Mouse (Mus musculus): ENCODE results near the gene Adcy3. TPM values are rescaled to one million over a fixed set of nuclear protein-coding genes. Genes with fewer than 3 reads are reported as not detected.
A peak's percentile ranks its signal among the peaks of the same experiment; 100 is the strongest.

The Adcy3 gene
- 21.9 and 22.0 TPM in 2 replicates for polyA plus RNA-seq (2011; ENCODE audit: insufficient read length, low read depth, missing spikeins)

DNA sequence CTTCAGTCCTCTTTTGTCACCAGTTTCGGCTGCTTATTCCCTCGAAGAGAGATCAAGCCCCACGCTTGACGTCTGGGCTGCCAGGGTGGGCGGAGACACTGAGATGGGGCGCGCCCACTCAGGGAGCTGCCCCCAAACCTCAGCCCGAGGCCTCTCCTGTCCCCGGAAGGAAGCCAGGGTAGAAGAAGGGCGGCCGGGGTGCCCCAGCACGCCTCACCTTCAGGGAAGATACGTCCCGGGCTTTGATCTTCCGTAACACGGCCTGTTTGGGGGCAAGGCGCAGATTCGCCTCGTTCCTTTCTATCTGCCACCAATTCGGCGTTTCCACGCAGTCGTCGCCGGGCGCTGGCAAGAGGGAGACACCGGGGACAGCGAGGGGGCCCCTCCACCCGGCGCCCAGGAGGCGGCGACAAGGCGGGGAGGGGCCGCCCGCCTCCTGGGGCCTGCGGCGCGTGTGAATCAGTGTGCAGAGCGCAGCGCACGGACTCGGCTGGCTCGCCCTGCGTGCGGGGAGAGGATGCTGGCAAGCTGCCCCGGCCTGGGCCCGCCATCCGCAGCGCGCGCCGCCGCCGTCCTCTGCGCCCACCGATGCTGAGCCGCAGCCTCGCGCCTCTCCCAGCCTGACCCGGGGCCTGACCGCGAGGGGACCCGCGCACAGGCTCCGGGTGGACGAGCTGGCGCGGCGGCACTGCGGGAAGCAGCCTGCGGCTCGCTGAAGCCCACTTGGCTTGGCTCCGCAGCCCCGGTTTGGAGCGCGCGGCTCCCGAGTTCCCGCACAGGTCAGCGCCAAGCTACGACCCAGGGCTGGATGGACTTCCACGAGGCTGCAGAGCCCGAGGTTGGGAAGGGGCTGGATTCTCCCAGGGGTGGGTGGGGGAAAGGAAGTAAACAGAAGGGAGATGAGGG lies at the start of gene Adcy3:
TSS of gene Adcy3 (plus strand) at position 163 of the 906 bp plus-strand sequence.
- Histone ChIP-seq H3K4me1 (ENCODE audit: control insufficient read depth, insufficient read depth, low read length) (no peaks in the 10 kb centered on the region), H3K4me3 (ENCODE audit: insufficient read depth, low read length) (peak within 1 kb of the TSS; percentile 61), H3K27ac (ENCODE audit: insufficient read depth, low read length) (no peak within 1 kb of the TSS)
- TF ChIP-seq POLR2A (IDR thresholded peaks at IDR 0.05; ENCODE audit: low read depth, low read length): peak; percentile 55
- no peak for TF ChIP-seq CTCF (IDR thresholded peaks at IDR 0.05; ENCODE audit: borderline replicate concordance, insufficient read depth, low read length)

DNA sequence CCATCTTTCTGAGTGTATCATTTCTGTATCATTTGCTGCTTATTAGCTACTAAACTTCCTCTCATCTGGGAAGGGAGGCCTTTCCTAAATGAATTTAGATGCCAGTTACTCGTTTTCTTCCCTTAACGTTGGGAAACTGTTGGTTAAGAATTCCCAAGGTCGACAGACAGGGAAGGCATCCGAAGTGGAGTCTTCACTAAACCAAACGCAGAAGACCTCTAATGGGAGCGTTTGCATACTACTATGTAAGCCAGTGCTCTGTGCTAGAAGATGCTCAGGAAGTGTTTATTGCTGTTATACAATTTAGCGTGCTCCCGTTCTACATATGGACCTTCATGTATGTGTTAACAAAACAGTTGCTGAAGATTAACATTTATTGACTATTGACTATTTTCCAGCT lies 49.5 kb upstream of the Adcy3 start:
- no peak for TF ChIP-seq POLR2A (IDR thresholded peaks at IDR 0.05; ENCODE audit: low read depth, low read length)
- TF ChIP-seq CTCF (IDR thresholded peaks at IDR 0.05; ENCODE audit: borderline replicate concordance, insufficient read depth, low read length): no peak
- peaks cover 2% of the 10 kb centered on the region for H3K4me1 ChIP-seq (ENCODE audit: control insufficient read depth, insufficient read depth, low read length)
- peak overlapping the region; percentile 5; the same call in 1 of the 2 replicates for H3K4me3 ChIP-seq (ENCODE audit: insufficient read depth, low read length)
- H3K27ac ChIP-seq (ENCODE audit: insufficient read depth, low read length): no peak overlapping the region

DNA sequence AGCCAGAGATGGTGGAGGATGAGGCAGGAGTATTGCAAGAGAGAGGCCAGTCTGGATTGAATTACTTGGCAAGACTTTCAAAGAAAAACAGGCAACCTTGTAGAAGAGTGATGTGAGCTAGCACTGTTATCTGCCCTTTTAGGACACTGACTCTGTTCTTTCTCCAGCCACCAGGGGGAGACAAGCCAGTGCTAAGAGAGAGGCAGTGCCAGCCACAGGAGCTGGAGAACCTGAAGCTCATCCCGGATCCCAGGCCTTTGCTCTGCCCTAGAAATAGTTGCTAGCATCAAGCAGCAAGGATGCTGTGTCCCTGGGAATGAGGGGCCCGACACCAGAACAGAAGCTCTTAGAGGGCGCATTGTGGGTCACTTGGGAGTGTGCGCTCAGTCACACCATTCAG lies 25.5 kb upstream of the Adcy3 start:
- Histone ChIP-seq H3K27ac (ENCODE audit: insufficient read depth, low read length) (no peak overlapping the region), H3K4me3 (ENCODE audit: insufficient read depth, low read length) (no peak overlapping the region), H3K4me1 (ENCODE audit: control insufficient read depth, insufficient read depth, low read length) (no peaks in the 10 kb centered on the region)
- TF ChIP-seq CTCF (IDR thresholded peaks at IDR 0.05; ENCODE audit: borderline replicate concordance, insufficient read depth, low read length): peak; percentile 80
- TF ChIP-seq POLR2A (IDR thresholded peaks at IDR 0.05; ENCODE audit: low read depth, low read length): no peak

DNA sequence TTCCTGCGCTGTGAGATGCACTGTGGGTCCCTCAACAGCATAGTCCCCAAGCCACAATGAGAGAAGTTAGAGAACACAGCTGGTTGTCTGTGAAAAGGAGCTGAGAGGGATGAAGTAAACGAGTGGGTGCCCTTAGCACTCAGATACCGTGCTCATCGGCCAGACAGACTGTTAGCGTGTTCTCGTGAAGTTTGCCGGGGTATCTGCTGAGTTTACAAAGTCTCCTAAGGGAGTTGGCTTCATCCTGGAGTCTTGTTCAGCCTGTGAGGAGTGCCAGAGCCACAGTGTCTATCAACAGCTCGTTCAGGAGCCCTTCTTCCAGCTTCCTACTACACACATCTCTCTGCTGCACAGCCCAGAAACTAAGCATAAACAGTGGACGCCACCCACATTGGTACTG lies 16.8 kb upstream of the Adcy3 start:
- Histone ChIP-seq H3K4me3 (ENCODE audit: insufficient read depth, low read length) (no peak overlapping the region), H3K4me1 (ENCODE audit: control insufficient read depth, insufficient read depth, low read length) (no peaks in the 10 kb centered on the region)
- TF ChIP-seq POLR2A (IDR thresholded peaks at IDR 0.05; ENCODE audit: low read depth, low read length) (no peak), CTCF (IDR thresholded peaks at IDR 0.05; ENCODE audit: borderline replicate concordance, insufficient read depth, low read length) (no peak)

DNA sequence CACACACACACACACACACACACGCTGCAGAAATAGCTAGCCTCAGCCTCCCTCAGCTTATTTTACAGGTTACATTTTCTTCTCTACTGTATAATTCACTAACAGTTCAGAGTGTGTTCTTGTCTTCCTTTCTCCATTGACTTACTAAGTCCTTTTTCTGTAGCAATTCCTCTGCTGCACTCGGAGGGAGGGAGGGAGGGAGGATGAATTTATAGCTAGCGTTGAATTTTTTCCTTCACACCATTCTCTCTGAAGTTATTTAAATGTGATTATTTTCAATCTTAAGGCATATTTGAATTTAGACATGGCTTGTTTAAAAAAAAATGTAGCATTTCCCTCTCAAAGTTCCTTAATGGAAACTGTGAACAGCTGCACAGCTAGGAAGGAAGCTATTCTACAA lies 15.8 kb upstream of the Adcy3 start:
- H3K27ac ChIP-seq (ENCODE audit: insufficient read depth, low read length): no peak overlapping the region
- TF ChIP-seq CTCF (IDR thresholded peaks at IDR 0.05; ENCODE audit: borderline replicate concordance, insufficient read depth, low read length): no peak
- no peak for TF ChIP-seq POLR2A (IDR thresholded peaks at IDR 0.05; ENCODE audit: low read depth, low read length)
- H3K4me1 ChIP-seq (ENCODE audit: control insufficient read depth, insufficient read depth, low read length): no peaks in the 10 kb centered on the region
- H3K4me3 ChIP-seq (ENCODE audit: insufficient read depth, low read length): no peak overlapping the region

More for the DNA sequence above, 16.8 kb upstream of the Adcy3 start:
- no peak overlapping the region for H3K27ac ChIP-seq (ENCODE audit: insufficient read depth, low read length)

DNA sequence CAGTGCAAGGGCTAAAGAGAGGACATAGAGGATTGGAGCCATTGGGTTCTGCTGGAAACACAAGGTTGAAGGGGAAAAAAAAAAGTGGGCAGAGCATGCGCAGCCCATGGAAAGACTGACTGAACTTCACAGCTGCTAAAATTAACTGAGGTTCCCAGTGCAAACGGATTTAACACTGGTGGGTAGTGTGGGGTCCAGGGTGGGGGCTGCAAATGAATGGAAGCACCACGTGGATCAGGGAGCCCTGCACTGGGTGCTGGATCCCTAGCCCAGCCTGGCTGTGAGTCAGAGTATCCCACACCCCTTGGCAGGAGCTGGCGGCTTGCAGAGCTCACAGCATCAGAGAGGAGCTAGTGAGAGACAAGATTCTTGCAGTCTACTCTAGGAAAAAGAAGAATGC lies 15.3 kb upstream of the Adcy3 start:
- no peak overlapping the region for H3K4me3 ChIP-seq (ENCODE audit: insufficient read depth, low read length)
- TF ChIP-seq POLR2A (IDR thresholded peaks at IDR 0.05; ENCODE audit: low read depth, low read length): no peak
- TF ChIP-seq CTCF (IDR thresholded peaks at IDR 0.05; ENCODE audit: borderline replicate concordance, insufficient read depth, low read length): no peak
- H3K4me1 ChIP-seq (ENCODE audit: control insufficient read depth, insufficient read depth, low read length): no peaks in the 10 kb centered on the region
- H3K27ac ChIP-seq (ENCODE audit: insufficient read depth, low read length): no peak overlapping the region

DNA sequence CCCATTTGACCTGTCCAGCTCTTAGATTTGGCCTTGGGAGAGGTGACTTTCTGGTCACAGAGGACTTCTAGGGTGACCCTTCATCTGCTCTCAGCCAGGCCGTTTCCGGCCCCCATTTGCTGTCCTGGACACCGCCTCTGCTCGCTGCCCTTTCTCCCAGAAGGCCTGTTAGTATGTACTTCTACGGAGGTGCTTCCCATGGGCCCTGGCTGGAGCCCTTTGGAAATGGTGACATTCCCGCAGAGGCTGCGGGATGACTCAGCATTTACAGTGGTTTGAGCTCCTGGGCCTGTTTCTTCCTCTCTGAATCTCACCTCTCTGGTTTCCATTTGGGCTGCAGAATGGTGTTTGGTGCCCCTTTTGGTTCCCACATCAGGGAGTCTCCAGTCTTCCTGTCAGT lies 5.6 kb upstream of the Adcy3 start:
- H3K4me3 ChIP-seq (ENCODE audit: insufficient read depth, low read length): no peak overlapping the region
- no peak overlapping the region for H3K27ac ChIP-seq (ENCODE audit: insufficient read depth, low read length)
- peaks cover 3% of the 10 kb centered on the region; the same call in 1 of the 2 replicates for H3K4me1 ChIP-seq (ENCODE audit: control insufficient read depth, insufficient read depth, low read length)
- TF ChIP-seq CTCF (IDR thresholded peaks at IDR 0.05; ENCODE audit: borderline replicate concordance, insufficient read depth, low read length) (no peak), POLR2A (IDR thresholded peaks at IDR 0.05; ENCODE audit: low read depth, low read length) (no peak)

DNA sequence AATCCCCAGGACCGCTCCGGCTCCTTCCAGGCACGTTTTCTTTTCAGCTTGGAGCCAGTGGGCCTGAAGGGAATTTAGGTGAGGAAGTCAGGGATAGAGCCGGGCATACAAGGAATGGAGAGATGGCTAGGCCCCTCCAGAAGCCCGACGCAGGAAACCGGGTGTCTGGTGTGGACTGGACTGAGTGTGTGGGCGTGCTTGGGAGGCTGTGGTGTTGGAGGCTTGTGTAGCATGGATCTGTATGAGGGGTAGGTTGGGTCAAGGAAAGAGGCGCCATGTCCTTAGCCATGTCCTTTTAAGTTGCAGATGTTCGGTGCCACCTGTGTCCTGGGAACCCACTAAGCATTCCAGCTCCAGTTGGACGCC lies 927 bp downstream of the Adcy3 start:
- TF ChIP-seq POLR2A (IDR thresholded peaks at IDR 0.05; ENCODE audit: low read depth, low read length) (no peak), CTCF (IDR thresholded peaks at IDR 0.05; ENCODE audit: borderline replicate concordance, insufficient read depth, low read length) (no peak)
- Histone ChIP-seq H3K4me3 (ENCODE audit: insufficient read depth, low read length) (peak overlapping the region; percentile 61), H3K27ac (ENCODE audit: insufficient read depth, low read length) (no peak overlapping the region), H3K4me1 (ENCODE audit: control insufficient read depth, insufficient read depth, low read length) (no peaks in the 10 kb centered on the region)

DNA sequence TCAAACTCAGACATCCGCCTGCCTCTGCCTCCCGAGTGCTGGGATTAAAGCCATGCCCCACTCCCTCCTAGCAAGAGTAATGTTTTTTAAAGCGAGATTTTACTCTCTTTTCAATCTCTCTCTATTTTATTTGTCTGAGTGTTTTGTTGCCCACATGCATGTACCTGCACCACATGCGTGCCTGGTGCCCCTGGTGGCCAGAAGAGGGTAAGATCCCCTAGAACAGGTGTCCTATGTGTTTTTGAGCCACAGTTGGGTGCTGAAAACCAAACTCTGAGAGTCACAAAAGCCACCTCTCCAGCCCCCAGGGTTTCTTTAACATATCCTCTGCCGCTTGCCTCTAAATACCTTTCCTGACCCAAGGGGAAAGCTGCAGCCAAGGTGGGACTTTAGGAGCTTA lies 10.3 kb downstream of the Adcy3 start:
- no peak for TF ChIP-seq POLR2A (IDR thresholded peaks at IDR 0.05; ENCODE audit: low read depth, low read length)
- peak; percentile 13; the same call in 1 of the 2 replicates for TF ChIP-seq CTCF (IDR thresholded peaks at IDR 0.05; ENCODE audit: borderline replicate concordance, insufficient read depth, low read length)
- Histone ChIP-seq H3K27ac (ENCODE audit: insufficient read depth, low read length) (no peak overlapping the region), H3K4me3 (ENCODE audit: insufficient read depth, low read length) (no peak overlapping the region), H3K4me1 (ENCODE audit: control insufficient read depth, insufficient read depth, low read length) (no peaks in the 10 kb centered on the region)

DNA sequence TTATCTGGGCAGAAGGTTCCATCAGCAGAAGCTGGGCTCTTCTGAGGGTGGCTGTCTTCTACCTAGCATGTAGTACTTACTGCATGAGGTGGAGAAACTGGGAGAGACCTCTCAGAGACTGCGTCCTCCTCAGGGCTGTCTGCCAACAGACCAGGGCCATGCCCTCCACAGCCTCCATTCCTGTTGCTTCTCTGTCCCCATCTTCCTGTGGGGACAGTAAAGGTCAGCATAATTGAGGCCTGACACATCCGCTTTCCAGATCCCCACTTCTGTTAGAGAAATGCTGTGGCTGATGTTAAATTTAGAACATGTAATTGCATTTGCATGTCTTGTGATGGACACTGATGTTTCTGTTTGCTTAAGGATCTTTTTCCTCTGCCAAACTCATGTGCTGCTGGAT lies 18.0 kb downstream of the Adcy3 start:
- TF ChIP-seq CTCF (IDR thresholded peaks at IDR 0.05; ENCODE audit: borderline replicate concordance, insufficient read depth, low read length) (no peak), POLR2A (IDR thresholded peaks at IDR 0.05; ENCODE audit: low read depth, low read length) (no peak)
- H3K4me1 ChIP-seq (ENCODE audit: control insufficient read depth, insufficient read depth, low read length): no peaks in the 10 kb centered on the region

More for the DNA sequence above, 18.0 kb downstream of the Adcy3 start:
- H3K27ac ChIP-seq (ENCODE audit: insufficient read depth, low read length): no peak overlapping the region
- no peak overlapping the region for H3K4me3 ChIP-seq (ENCODE audit: insufficient read depth, low read length)
